Mouse (Mus musculus) cerebellum, adult 2 months (tissue): ENCODE measurements around the gene Atp6v0b. TPM values are rescaled to one million over a fixed set of nuclear protein-coding genes. Genes with fewer than 3 reads are reported as not detected.

ENCODE experiments used
- DNase-seq, 2 experiments: peaks; one replicate each; pipeline ENCODE4 v3.0.0; 2021
- H3K27ac ChIP-seq: fragments of 200-500 bp; 2 replicates; pipeline ENCODE4 v1.5.1; 2012; ENCODE audit warnings: low read length, control low read depth, inconsistent platforms; ENCODE audit not compliant: insufficient read depth
- H3K27me3 ChIP-seq: fragments of 200-500 bp; 2 replicates; pipeline ENCODE4 v1.6.1; 2012; ENCODE audit warnings: inconsistent platforms, mild to moderate bottlenecking, low read length, moderate library complexity; ENCODE audit not compliant: control insufficient read depth, insufficient read depth
- H3K4me1 ChIP-seq: fragments of 200-500 bp; 2 replicates; pipeline ENCODE4 v1.6.1; 2011; ENCODE audit warnings: low read length; ENCODE audit not compliant: control insufficient read depth, insufficient read depth
- H3K4me3 ChIP-seq: fragments of 200-500 bp; replicated peaks from 2 replicates; pipeline ENCODE3; 2011; ENCODE audit warnings: mild to moderate bottlenecking, low read depth, low read length, control low read depth; ENCODE audit not compliant: insufficient read depth
- CTCF ChIP-seq: fragments of 200-500 bp; IDR thresholded peaks from 2 replicates; pipeline ENCODE4 v1.5.1; 2011; ENCODE audit warnings: low read depth, mild to moderate bottlenecking, control low read depth, low read length, moderate library complexity, borderline replicate concordance; ENCODE audit not compliant: insufficient read depth
- POLR2A ChIP-seq: fragments of 200-500 bp; IDR thresholded peaks from 2 replicates; pipeline ENCODE4 v1.6.1; 2011; ENCODE audit warnings: low read length, control low read depth, borderline replicate concordance; ENCODE audit not compliant: insufficient read depth
- WGBS: fragments of 180-500 bp; shearing (Covaris S2); methylation state at CpG from one replicate; pipeline ENCODE4 v1.1.7; 2018; 5-methylcytosine and 5-hydroxymethylcytosine counted together
- polyA plus RNA-seq: library from polyadenylated mRNA; depleted of rRNA; stranded (reverse); fragments of >200 nt; gene quantifications from 2 replicates; pipeline ENCODE4 v1.2.3, GENCODE M21; 2012; rRNA removed

Gene Atp6v0b
- polyA plus RNA-seq, 1 experiment = 669 TPM

DNA sequence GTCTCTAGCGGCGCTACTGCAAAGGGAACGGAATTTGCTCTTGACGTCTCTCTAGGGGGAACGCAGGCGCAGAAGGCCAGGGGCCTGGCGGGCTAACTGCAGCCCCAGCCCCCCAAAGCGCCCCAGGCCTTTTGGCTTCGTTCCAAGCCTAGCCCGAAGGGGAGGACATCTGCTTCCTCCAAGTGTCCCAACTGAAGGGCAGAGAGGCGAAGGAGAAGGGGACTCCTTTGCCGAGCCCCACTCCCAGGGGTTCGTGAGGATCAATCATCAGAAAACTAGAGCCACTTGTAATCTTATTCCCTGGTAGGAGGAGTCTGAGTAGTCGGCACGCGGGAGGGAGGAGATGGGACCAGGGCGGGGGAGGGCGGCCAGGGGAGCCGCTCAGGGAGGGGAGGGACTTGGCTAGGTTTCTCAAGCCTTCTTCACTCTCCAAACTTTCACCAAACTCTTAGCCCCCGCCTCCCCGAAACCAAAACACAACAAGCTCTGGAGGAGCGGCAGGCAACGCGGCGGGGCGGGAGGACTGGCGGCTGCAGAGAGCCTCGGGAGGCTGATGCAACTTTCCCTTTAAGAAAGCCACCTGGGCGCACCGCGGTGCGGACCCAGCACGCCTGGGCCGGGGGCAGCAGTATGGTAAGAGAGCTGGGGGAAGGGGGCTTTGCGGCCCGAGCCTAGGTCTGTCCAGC lies 52.1 kb downstream of the Atp6v0b start:
- Histone ChIP-seq H3K4me3 (peak overlapping the region; percentile 85), H3K4me1 (no peaks in the 10 kb centered on the region), H3K27ac (peak overlapping the region; percentile 63), H3K27me3 (no peaks in the 10 kb centered on the region)
- 2% methylated on average over 36 of the region's 36 CpGs for WGBS
- TF ChIP-seq POLR2A (no peak), CTCF (no peak)
- peak; percentile 60 to 66 for DNase-seq

DNA sequence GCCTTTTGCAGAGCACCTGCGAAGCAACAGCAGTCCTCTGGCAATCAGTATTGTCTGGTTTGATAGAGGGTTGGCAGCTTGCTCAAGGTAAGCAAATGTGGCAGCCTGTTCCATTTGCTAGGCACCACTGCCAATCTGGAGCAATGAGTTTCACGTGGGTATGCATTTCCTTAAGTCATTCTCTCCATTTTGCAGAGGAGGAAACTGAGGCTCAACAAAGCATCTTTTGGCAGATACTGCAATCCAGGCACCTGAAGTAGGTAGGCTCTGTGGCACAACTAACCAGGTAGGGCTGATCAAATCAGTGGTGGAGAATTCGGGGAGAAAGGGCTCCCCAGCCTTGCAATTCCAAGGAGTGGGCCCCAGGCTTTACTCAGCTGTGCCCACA lies 52.7 kb downstream of the Atp6v0b start, which contains the start of gene Slc6a9:
Gene Slc6a9, plus strand, starts transcription at position 50 of the 388 bp plus-strand sequence.
- peak within 1 kb of the TSS; percentile 63 for H3K27ac ChIP-seq
- H3K27me3 ChIP-seq = no peaks in the 10 kb centered on the region
- 36% methylated on average over 3 of the region's 3 CpGs for WGBS
- TF ChIP-seq POLR2A = no peak
- TF ChIP-seq CTCF = no peak
- H3K4me1 ChIP-seq = no peaks in the 10 kb centered on the region
- peak within 1 kb of the TSS; percentile 85 for H3K4me3 ChIP-seq
- DNase-seq = no peak

Other genes with a start within 250 kb of the Atp6v0b start
- 48.7 and 53.5 TPM in 2 replicates for gene Dmap1, start 205.1 kb downstream of the Atp6v0b start, polyA plus RNA-seq
- not detected in 2 replicates for gene Gm12845, start 162.9 kb downstream of the Atp6v0b start, polyA plus RNA-seq
- not detected in 2 replicates for gene Klf17, start 121.7 kb downstream of the Atp6v0b start, polyA plus RNA-seq
- 178 and 197 TPM in 2 replicates for gene Slc6a9, start 52.8 kb downstream of the Atp6v0b start, polyA plus RNA-seq
- gene Ccdc24, start 14.8 kb downstream of the Atp6v0b start, polyA plus RNA-seq = 1.8 and 3.4 TPM in 2 replicates
- 41.0 and 42.0 TPM in 2 replicates for gene B4galt2, start 3.8 kb downstream of the Atp6v0b start, polyA plus RNA-seq
- gene Dph2, start 4.7 kb upstream of the Atp6v0b start, polyA plus RNA-seq = 16.6 and 18.0 TPM in 2 replicates
- gene Ipo13, start 27.7 kb upstream of the Atp6v0b start, polyA plus RNA-seq = 183 and 192 TPM in 2 replicates
- 0.38 and 0.40 TPM in 2 replicates for gene Artn, start 42.4 kb upstream of the Atp6v0b start, polyA plus RNA-seq
- gene St3gal3, start 247.6 kb upstream of the Atp6v0b start, polyA plus RNA-seq = 68.3 and 71.2 TPM in 2 replicates